Mouse (Mus musculus): Measurements from ENCODE around the gene Adora2b. TPM values are rescaled to one million over a fixed set of nuclear protein-coding genes. Genes with fewer than 3 reads are reported as not detected.

Gene Adora2b
- polyA plus RNA-seq, 1 experiment from 2014 or later = 8.2 TPM

- DNase-seq (ENCODE audit: low spot score) = no peak
- 74% methylated on average over 12 of the region's 12 CpGs for WGBS
- Histone ChIP-seq H3K36me3 (replicated peaks) (no peaks in the 10 kb centered on the region), H3K4me1 (peaks cover 9% of the 10 kb centered on the region), H3K9me3 (peaks cover 6% of the 10 kb centered on the region; the same call in 1 of the 2 replicates), H3K27me3 (replicated peaks; ENCODE audit: low read depth, poor library complexity, severe bottlenecking) (no peaks in the 10 kb centered on the region), H3K4me3 (no peak overlapping the region), H3K27ac (replicated peaks) (no peak overlapping the region)
Measured at GRCm38 (mm10) chr11:62240631-62241261, 8.0 kb upstream of the Adora2b start.

DNA sequence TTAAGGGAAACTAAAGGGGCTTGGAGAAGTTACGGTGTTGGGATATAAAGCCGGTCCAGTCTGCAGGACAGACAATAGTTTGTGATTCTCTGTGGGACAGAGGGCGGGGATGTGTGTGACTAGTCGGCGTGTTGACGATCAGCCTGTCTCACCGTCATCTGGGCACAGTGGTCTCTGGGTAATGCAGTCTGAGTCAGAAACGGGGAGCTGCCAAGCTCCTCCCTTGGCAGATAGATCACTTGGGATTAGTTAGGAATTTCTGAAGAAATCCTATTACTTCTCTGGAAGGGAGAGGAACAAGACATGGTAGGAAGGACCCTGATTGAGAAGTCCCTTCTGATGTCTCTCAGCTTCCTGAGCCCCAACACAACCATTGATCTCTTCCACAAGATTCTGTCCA lies 4.9 kb upstream of the Adora2b start:
- H3K27ac ChIP-seq (replicated peaks) = no peak overlapping the region
- H3K36me3 ChIP-seq (replicated peaks) = no peaks in the 10 kb centered on the region
- no peak for DNase-seq (ENCODE audit: low spot score)
- H3K4me3 ChIP-seq = no peak overlapping the region
- peaks cover 16% of the 10 kb centered on the region for H3K4me1 ChIP-seq
- H3K9me3 ChIP-seq = peaks cover 8% of the 10 kb centered on the region; the same call in 1 of the 2 replicates
- peaks cover 7% of the 10 kb centered on the region for H3K27me3 ChIP-seq (replicated peaks; ENCODE audit: low read depth, poor library complexity, severe bottlenecking)
- WGBS = 91% methylated on average over 8 of the region's 8 CpGs

- no peak overlapping the region for H3K4me3 ChIP-seq
- DNase-seq (ENCODE audit: low spot score) = no peak
- no peaks in the 10 kb centered on the region for H3K36me3 ChIP-seq (replicated peaks)
Measured at GRCm38 (mm10) chr11:62244471-62244870, 4.3 kb upstream of the Adora2b start.

GRCm38 (mm10) chr11:62247759-62248400 lies 904 bp upstream of the Adora2b start:
- Histone ChIP-seq H3K9me3 (peaks cover 8% of the 10 kb centered on the region; the same call in 1 of the 2 replicates), H3K4me1 (peaks cover 46% of the 10 kb centered on the region), H3K36me3 (replicated peaks) (no peaks in the 10 kb centered on the region), H3K27me3 (replicated peaks; ENCODE audit: low read depth, poor library complexity, severe bottlenecking) (peaks cover 47% of the 10 kb centered on the region), H3K4me3 (peak overlapping the region; percentile 79), H3K27ac (replicated peaks) (peak overlapping the region; percentile 83)
- no peak for DNase-seq (ENCODE audit: low spot score)
- 39% methylated on average over 18 of the region's 18 CpGs for WGBS

More at GRCm38 (mm10) chr11:62244471-62244870, 4.3 kb upstream of the Adora2b start:
- peaks cover 8% of the 10 kb centered on the region; the same call in 1 of the 2 replicates for H3K9me3 ChIP-seq
- H3K4me1 ChIP-seq = peaks cover 22% of the 10 kb centered on the region
- WGBS = 90% methylated on average over 4 of the region's 4 CpGs
- no peak overlapping the region for H3K27ac ChIP-seq (replicated peaks)
- peaks cover 13% of the 10 kb centered on the region for H3K27me3 ChIP-seq (replicated peaks; ENCODE audit: low read depth, poor library complexity, severe bottlenecking)

DNA sequence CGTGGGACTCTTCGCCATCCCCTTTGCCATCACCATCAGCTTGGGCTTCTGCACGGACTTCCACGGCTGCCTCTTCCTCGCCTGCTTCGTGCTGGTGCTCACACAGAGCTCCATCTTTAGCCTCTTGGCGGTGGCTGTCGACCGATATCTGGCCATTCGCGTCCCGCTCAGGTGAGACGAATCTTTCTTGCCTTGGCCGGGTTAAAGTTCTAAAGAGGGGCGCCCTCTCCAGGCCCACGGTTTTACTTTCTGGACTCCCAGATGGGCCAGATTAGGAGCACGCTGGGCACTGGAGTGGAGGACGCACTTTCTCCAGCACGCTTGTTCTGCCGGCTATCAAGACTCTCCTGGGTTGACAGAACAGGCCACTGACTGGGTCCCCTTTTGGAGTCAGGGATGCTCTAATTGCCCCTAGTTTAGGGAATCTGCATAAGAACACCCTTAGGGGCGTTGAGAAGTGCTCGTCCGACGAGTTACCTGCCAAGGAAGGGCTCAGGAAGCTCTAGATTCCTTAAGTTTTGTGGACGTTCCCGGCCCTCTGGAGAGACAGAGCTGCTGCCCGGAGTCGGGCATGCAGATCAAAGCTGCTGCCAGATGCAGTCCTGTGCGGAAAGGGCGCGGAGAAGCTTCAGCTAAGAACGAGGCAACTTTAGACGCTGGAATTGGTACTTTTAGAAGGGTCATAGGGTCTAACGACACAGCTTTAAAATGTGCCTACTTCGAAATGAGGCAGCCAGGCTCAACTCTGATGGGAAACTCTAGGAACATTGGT lies 668 bp downstream of the Adora2b start:
- H3K4me1 ChIP-seq = peaks cover 54% of the 10 kb centered on the region
- H3K27ac ChIP-seq (replicated peaks) = peak overlapping the region; percentile 83
- H3K36me3 ChIP-seq (replicated peaks) = no peaks in the 10 kb centered on the region
- 2% methylated on average over 35 of the region's 35 CpGs for WGBS
- peaks cover 8% of the 10 kb centered on the region; the same call in 1 of the 2 replicates for H3K9me3 ChIP-seq
- peak; percentile 42 for DNase-seq (ENCODE audit: low spot score)
- H3K4me3 ChIP-seq = peak overlapping the region; percentile 79
- H3K27me3 ChIP-seq (replicated peaks; ENCODE audit: low read depth, poor library complexity, severe bottlenecking) = peaks cover 48% of the 10 kb centered on the region

- Histone ChIP-seq H3K27me3 (replicated peaks; ENCODE audit: low read depth, poor library complexity, severe bottlenecking) (peaks cover 48% of the 10 kb centered on the region), H3K27ac (replicated peaks) (peak overlapping the region; percentile 84), H3K4me1 (peaks cover 54% of the 10 kb centered on the region), H3K4me3 (peak overlapping the region; percentile 42), H3K36me3 (replicated peaks) (no peaks in the 10 kb centered on the region), H3K9me3 (no peaks in the 10 kb centered on the region; the same call in 1 of the 2 replicates)
- peak; percentile 73 for DNase-seq (ENCODE audit: low spot score)
- 40% methylated on average over 11 of the region's 11 CpGs for WGBS
Measured at GRCm38 (mm10) chr11:62251047-62251446, 2.3 kb downstream of the Adora2b start.

DNA sequence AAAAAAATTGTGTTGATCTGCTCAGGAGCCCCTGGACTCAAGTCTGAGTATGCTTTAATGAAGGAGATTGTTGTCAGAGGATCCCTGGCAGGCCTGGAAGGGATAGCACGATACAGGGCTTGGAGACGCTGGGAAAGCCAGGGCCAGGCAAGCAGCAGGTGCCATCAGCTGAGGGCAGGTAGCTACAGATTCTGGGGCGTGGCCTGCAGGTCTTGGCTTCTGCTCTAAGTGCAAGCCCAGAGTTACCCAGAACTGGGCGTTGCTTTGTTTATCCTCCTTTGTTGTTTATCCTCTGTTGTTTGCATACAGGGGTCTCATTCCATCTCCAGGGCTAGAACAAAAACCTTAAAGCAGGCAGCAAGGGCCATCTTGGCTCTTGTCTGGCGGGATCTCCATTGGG lies 4.6 kb downstream of the Adora2b start:
- WGBS = 89% methylated on average over 5 of the region's 5 CpGs
- no peak for DNase-seq (ENCODE audit: low spot score)
- peaks cover 63% of the 10 kb centered on the region for H3K4me1 ChIP-seq

DNA sequence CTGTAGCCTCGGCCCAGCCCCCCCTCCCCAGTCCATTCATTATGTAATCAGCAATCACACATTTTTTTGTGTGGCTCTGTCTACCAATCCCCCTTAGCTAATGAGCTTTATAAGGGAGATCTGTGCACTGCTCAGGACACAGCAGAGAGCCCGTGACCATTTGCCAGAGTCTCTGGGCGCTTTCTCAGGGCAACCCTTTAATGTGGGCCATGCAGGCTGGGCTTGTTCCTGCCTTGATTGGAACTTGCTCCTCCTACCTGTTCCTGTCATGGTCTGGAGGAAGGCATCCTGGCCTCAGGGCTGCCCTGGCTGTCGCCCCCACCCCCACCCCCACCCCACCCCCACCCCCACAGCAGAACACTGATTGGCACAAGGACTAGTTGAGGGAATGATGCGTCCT lies 10.4 kb downstream of the Adora2b start:
- DNase-seq (ENCODE audit: low spot score) = no peak
- Histone ChIP-seq H3K27me3 (replicated peaks; ENCODE audit: low read depth, poor library complexity, severe bottlenecking) (no peaks in the 10 kb centered on the region), H3K36me3 (replicated peaks) (no peaks in the 10 kb centered on the region), H3K27ac (replicated peaks) (peak overlapping the region; percentile 70), H3K4me1 (peaks cover 44% of the 10 kb centered on the region), H3K4me3 (no peak overlapping the region), H3K9me3 (no peaks in the 10 kb centered on the region)
- WGBS = 47% methylated on average over 5 of the region's 5 CpGs

More for the DNA sequence above, 4.6 kb downstream of the Adora2b start:
- no peak overlapping the region for H3K4me3 ChIP-seq
- H3K36me3 ChIP-seq (replicated peaks) = no peaks in the 10 kb centered on the region
- H3K9me3 ChIP-seq = no peaks in the 10 kb centered on the region
- peaks cover 41% of the 10 kb centered on the region for H3K27me3 ChIP-seq (replicated peaks; ENCODE audit: low read depth, poor library complexity, severe bottlenecking)
- H3K27ac ChIP-seq (replicated peaks) = peak overlapping the region; percentile 36; the same call in 1 of the 2 replicates

GRCm38 (mm10) chr11:62263599-62263998 lies 14.8 kb downstream of the Adora2b start:
- Histone ChIP-seq H3K27me3 (replicated peaks; ENCODE audit: low read depth, poor library complexity, severe bottlenecking) (no peaks in the 10 kb centered on the region), H3K9me3 (no peaks in the 10 kb centered on the region), H3K36me3 (replicated peaks) (peaks cover 7% of the 10 kb centered on the region), H3K4me3 (no peak overlapping the region), H3K27ac (replicated peaks) (no peak overlapping the region), H3K4me1 (peaks cover 53% of the 10 kb centered on the region)
- no peak for DNase-seq (ENCODE audit: low spot score)
- 86% methylated on average over 7 of the region's 7 CpGs for WGBS

DNA sequence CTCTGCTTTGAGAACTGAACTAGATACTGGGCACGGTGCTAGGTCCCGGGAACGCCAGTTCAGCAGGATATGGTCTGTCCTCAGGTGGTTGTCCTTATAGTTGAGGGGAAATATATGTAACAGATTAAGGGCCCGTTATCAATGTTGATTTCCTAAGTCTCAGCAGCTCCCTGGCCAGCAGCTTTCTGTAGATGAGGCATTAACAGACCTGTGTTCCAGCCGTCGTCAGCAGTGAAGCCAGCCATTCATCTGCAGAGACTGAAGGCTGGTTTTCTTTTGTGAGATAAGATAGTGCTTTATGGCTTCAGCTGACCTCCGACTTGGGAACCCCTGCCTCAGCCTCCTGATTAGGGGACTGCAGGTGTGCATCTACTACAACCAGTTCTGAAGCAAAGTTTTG lies 15.2 kb downstream of the Adora2b start:
- DNase-seq (ENCODE audit: low spot score) = no peak

DNA sequence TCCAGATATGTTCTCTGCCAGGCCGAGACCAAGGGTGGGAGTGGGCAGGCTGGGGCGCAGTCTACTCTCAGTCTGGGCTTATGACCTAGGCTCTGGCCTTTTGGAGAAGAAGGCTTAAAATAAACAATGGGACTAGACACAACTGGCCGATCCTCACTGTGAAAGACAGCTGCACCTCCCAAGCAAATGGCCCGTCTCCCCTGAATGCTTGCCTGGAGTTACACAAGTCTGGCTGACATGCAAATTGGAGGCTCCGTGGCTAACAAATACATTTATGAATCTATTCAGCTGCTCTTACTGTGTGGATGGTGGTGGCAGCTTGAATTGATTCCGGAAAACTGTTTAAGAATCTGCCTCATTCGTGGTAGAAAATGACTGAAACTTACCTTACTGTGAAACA lies 16.9 kb downstream of the Adora2b start:
- no peaks in the 10 kb centered on the region for H3K27me3 ChIP-seq (replicated peaks; ENCODE audit: low read depth, poor library complexity, severe bottlenecking)
- H3K27ac ChIP-seq (replicated peaks) = no peak overlapping the region
- no peaks in the 10 kb centered on the region for H3K9me3 ChIP-seq
- H3K4me1 ChIP-seq = peaks cover 52% of the 10 kb centered on the region
- WGBS = 86% methylated on average over 7 of the region's 7 CpGs
- DNase-seq (ENCODE audit: low spot score) = no peak
- H3K36me3 ChIP-seq (replicated peaks) = peaks cover 9% of the 10 kb centered on the region
- H3K4me3 ChIP-seq = no peak overlapping the region

More for the DNA sequence above, 15.2 kb downstream of the Adora2b start:
- H3K4me3 ChIP-seq = no peak overlapping the region
- peaks cover 9% of the 10 kb centered on the region for H3K36me3 ChIP-seq (replicated peaks)
- 81% methylated on average over 7 of the region's 7 CpGs for WGBS
- H3K9me3 ChIP-seq = no peaks in the 10 kb centered on the region
- H3K27ac ChIP-seq (replicated peaks) = no peak overlapping the region
- H3K27me3 ChIP-seq (replicated peaks; ENCODE audit: low read depth, poor library complexity, severe bottlenecking) = no peaks in the 10 kb centered on the region
- peaks cover 53% of the 10 kb centered on the region for H3K4me1 ChIP-seq

DNA sequence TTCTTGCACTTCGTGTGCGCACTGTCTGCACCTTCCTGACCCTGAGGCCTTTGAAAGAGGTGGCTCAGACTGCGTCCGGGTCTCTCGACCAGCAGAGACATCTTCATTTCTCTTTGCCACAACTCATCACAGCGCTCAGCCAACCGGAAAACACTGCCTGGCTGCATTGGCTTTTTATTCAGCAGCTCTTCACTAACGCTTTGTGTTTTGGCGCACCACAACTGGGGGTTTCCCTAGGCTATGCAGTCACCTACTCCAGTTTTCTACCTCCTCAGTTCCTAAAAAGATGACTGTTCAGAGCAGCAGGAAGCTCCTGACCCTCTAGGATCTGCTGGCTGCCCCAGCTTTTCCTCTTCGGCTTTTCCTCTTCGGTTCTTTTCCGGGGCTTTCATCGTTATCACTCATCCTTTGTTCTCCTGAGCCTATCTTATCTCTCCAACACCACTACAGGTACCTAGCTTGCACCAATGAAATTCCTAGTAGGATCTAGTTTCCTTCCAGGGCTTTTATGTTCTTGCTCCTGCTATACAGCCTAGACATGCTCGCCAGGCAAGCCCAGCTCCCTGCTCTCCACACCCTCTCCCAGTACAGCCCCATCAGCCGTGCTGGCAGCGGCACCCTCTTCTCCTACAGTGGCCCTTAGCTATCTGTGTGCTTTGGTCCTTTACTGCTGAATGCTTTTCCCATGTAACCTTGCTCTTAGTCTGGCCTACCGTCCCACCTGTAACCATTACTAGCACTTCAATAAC lies 17.9 kb downstream of the Adora2b start:
- Histone ChIP-seq H3K36me3 (replicated peaks) (peaks cover 9% of the 10 kb centered on the region), H3K27me3 (replicated peaks; ENCODE audit: low read depth, poor library complexity, severe bottlenecking) (no peaks in the 10 kb centered on the region), H3K4me3 (no peak overlapping the region), H3K9me3 (no peaks in the 10 kb centered on the region), H3K27ac (replicated peaks) (no peak overlapping the region; the same call in 1 of the 2 replicates), H3K4me1 (peaks cover 53% of the 10 kb centered on the region)
- DNase-seq (ENCODE audit: low spot score) = no peak
- 60% methylated on average over 17 of the region's 17 CpGs for WGBS

Measured in embryonic facial prominence, embryonic 10.5 days (tissue).